Mouse (Mus musculus) MEL (cell line): ENCODE results near the gene Tmem91.

ENCODE experiments used
- BHLHE40 ChIP-seq: IDR thresholded peaks from 2 replicates; pipeline ENCODE4 v1.6.1; 2012; ENCODE audit warnings: low read depth, mild to moderate bottlenecking, inconsistent platforms, low read length, improper control_type of control experiment, borderline replicate concordance
- CHD1 ChIP-seq: IDR thresholded peaks from 2 replicates; pipeline ENCODE4 v1.6.1; 2012; ENCODE audit warnings: low read depth, mild to moderate bottlenecking, inconsistent platforms, low read length, improper control_type of control experiment
- CHD2 ChIP-seq: IDR thresholded peaks from 2 replicates; pipeline ENCODE4 v1.6.1; 2011; ENCODE audit warnings: low read length, improper control_type of control experiment
- CTCF ChIP-seq, 3 experiments: IDR thresholded peaks in 2 of 3; conservative IDR thresholded peaks in 1 of 3; 2 replicates each; pipeline ENCODE4 v1.5.1; 2011 to 2012; ENCODE audit warnings: low read length in 3 of 3, low read depth in 2 of 3, mild to moderate bottlenecking in 2 of 3, improper control_type of control experiment in 1 of 3, inconsistent platforms in 1 of 3, mixed read lengths in 1 of 3, moderate library complexity in 1 of 3; ENCODE audit not compliant: control insufficient read depth in 1 of 3, insufficient read depth in 1 of 3, poor library complexity in 1 of 3, severe bottlenecking in 1 of 3
- GATA1 ChIP-seq: IDR thresholded peaks from 2 replicates; pipeline ENCODE4 v1.6.1; 2011; ENCODE audit warnings: low read depth, low read length, improper control_type of control experiment
- MAZ ChIP-seq: IDR thresholded peaks from 2 replicates; pipeline ENCODE4 v1.6.1; 2012; ENCODE audit warnings: low read depth, mild to moderate bottlenecking, inconsistent platforms, low read length, improper control_type of control experiment
- NELFE ChIP-seq: IDR thresholded peaks from 2 replicates; pipeline ENCODE4 v1.6.1; 2011; ENCODE audit warnings: low read depth, low read length, improper control_type of control experiment
- POLR2A ChIP-seq, 2 experiments: IDR thresholded peaks; 2 replicates each; pipeline ENCODE4 v1.6.1; 2011 to 2012; ENCODE audit warnings: low read length in 2 of 2, mild to moderate bottlenecking in 2 of 2, control low read depth in 1 of 2, improper control_type of control experiment in 1 of 2, low read depth in 1 of 2, moderate library complexity in 1 of 2; ENCODE audit not compliant: control insufficient read depth in 1 of 2, insufficient read depth in 1 of 2, poor library complexity in 1 of 2
- RCOR1 ChIP-seq: IDR thresholded peaks from 2 replicates; pipeline ENCODE4 v1.6.1; 2012; ENCODE audit warnings: low read depth, mild to moderate bottlenecking, inconsistent platforms, low read length, improper control_type of control experiment
- UBTF ChIP-seq: IDR thresholded peaks from 2 replicates; pipeline ENCODE4 v1.6.1; 2012; ENCODE audit warnings: low read depth, mild to moderate bottlenecking, inconsistent platforms, low read length, improper control_type of control experiment, moderate library complexity, borderline replicate concordance; ENCODE audit not compliant: insufficient read depth
- ZC3H11A ChIP-seq: IDR thresholded peaks from 2 replicates; pipeline ENCODE4 v1.6.1; 2012; ENCODE audit warnings: low read depth, mild to moderate bottlenecking, inconsistent platforms, low read length, improper control_type of control experiment
- ZNF384 ChIP-seq: IDR thresholded peaks from 2 replicates; pipeline ENCODE4 v1.6.1; 2012; ENCODE audit warnings: low read depth, mild to moderate bottlenecking, inconsistent platforms, low read length, improper control_type of control experiment

DNA sequence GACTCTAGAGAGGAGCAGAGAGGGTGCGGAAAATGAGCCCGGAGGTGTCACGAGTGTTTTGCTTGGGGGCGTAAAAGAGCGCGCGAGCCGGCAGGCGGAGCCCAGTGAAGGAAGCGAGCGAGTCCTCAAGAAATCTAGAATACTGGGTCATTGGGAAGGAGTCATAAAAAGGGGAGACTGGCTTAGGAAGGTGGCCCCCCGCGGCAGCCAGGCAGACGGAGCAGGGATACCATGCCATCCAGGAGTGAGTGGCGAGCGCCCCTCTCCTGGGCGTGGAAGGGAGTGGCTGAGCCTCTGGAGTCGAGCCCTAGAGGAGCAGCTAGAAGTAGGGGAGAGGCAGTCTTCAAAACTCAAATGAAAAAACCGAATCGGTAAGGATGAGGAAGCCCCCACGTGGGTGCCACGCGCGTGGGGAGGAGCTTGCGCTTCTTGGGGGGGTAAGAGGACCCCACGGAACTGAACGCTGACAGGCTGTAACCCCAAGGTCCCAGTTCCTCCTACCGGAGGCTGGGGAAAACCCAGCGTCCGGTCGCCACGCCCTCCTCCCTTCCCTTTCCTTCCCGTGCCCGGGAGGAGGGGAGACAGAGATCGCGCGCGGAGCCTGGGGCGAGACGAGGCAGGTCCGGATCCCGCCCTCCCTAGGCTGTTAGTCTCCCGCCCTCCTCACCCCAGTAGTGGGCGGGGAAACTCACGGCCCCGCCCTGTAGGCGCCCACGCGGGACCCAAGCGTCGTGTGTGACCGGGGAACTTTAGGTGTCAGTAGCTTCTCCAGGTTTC lies 14.0 kb upstream of the Tmem91 start:
- TF ChIP-seq UBTF, result no peak
- no peak for TF ChIP-seq CHD2
- no peak for TF ChIP-seq ZNF384
- no peak for TF ChIP-seq MAZ
- TF ChIP-seq GATA1, result no peak
- peak; percentile 46 to 85; a peak in 3 of 4 replicates for TF ChIP-seq POLR2A (IDR thresholded peaks at IDR 0.05; ENCODE audit: control insufficient read depth in 1 of 2, insufficient read depth in 1 of 2, low read depth in 1 of 2, low read length in 2 of 2, poor library complexity in 1 of 2)
- TF ChIP-seq NELFE, result no peak
- TF ChIP-seq BHLHE40, result no peak
- no peak for TF ChIP-seq RCOR1
- TF ChIP-seq CTCF (IDR thresholded peaks at IDR 0.05 in 2 of 3, conservative IDR thresholded peaks at IDR 0.05 in 1 of 3; ENCODE audit: control insufficient read depth in 1 of 3, insufficient read depth in 1 of 3, low read depth in 2 of 3, low read length in 3 of 3, poor library complexity in 1 of 3, severe bottlenecking in 1 of 3), result 0 out of 6 replicates have a peak, but pooled peaks of 1 of the 3 experiments have one; percentile 13
- TF ChIP-seq CHD1, result no peak
- no peak for TF ChIP-seq ZC3H11A
